Mouse (Mus musculus) megakaryocyte, embryonic 14.5 days (primary cell): ENCODE measurements around the gene Bms1.

ENCODE experiments used
- FLI1 ChIP-seq: IDR thresholded peaks from 2 replicates; pipeline ENCODE4 v1.6.1; 2012; ENCODE audit warnings: low read length, inconsistent platforms, mixed read lengths
- GATA1 ChIP-seq: IDR thresholded peaks from 3 replicates; pipeline ENCODE4 v1.6.1; 2012; ENCODE audit warnings: mixed read lengths, low read length, inconsistent platforms, borderline replicate concordance

- TF ChIP-seq GATA1 (no peak), FLI1 (no peak)
Measured at GRCm38 (mm10) chr6:118385962-118386361, 33.3 kb downstream of the Bms1 start.
